ENCODE assay signal across 26 mouse cellular contexts in the genomic region with DNA sequence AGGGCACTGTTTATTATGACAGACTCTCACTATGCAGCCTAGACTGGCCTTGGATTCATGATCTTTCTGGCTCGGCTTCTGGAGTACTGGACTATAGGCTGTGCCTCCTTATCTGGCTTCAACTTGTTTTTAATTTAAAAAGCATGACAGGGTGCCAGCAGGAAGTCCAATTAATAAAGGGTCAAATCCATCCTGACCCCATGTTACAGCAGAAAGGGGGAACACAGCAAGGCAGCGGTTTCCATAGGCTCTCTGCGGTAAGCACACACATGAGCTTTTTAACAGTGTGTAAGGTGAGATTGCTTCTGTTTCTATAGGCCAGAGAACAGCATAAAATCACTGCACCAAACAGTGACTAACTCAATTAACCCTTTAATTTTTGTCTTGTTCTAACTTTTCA. TPM values are rescaled to one million over a fixed set of nuclear protein-coding genes. Genes with fewer than 3 reads are reported as not detected.
DNase-seq lines count a peak whose midpoint lies in the region; ATAC-seq lines count a peak whose summit lies in the region.
"Had no signal": no experiment of that assay in that cellular context is flagged by ENCODE, and none has a peak within 500 bp of the region (broad histone marks: within the 10 kb centered on the region; RNA-seq: fewer than 3 reads in every experiment).

No protein-coding gene starts in this region.

- H3K27me3 ChIP-seq in midbrain, embryonic 11.5 days (ENCODE audit: control insufficient read depth, insufficient read depth, low read length): no peaks in the 10 kb centered on the region
- no peaks in the 10 kb centered on the region for H3K27me3 ChIP-seq in midbrain, embryonic 16.5 days (ENCODE audit: control insufficient read depth, insufficient read depth, low read depth, low read length)
- H3K27me3 ChIP-seq in embryonic facial prominence, embryonic 11.5 days (ENCODE audit: control insufficient read depth, insufficient read depth, low read length): no peaks in the 10 kb centered on the region
- H3K27me3 ChIP-seq in limb, embryonic 11.5 days (ENCODE audit: control insufficient read depth, insufficient read depth, low read length): no peaks in the 10 kb centered on the region
- H3K27me3 ChIP-seq: heart, embryonic 15.5 days; hindbrain, embryonic 12.5 days; liver, embryonic 12.5 days; megakaryocyte, embryonic 14.5 days had no signal

- no peaks in the 10 kb centered on the region for H3K9me3 ChIP-seq in midbrain, embryonic 11.5 days (ENCODE audit: control insufficient read depth, low read length)
- H3K9me3 ChIP-seq in midbrain, embryonic 16.5 days (replicated peaks; ENCODE audit: control insufficient read depth, low read length, poor library complexity, severe bottlenecking): no peaks in the 10 kb centered on the region
- no peaks in the 10 kb centered on the region for H3K9me3 ChIP-seq in embryonic facial prominence, embryonic 11.5 days (replicated peaks; ENCODE audit: control insufficient read depth, low read length)
- H3K9me3 ChIP-seq in limb, embryonic 11.5 days (ENCODE audit: control insufficient read depth, low read length): no peaks in the 10 kb centered on the region
- H3K9me3 ChIP-seq: heart, embryonic 10.5 days; heart, embryonic 15.5 days; hindbrain, embryonic 12.5 days; liver, embryonic 12.5 days; megakaryocyte, embryonic 14.5 days had no signal

- WGBS in midbrain, embryonic 11.5 days: 49% methylated on average over 3 of the region's 3 CpGs
- WGBS in midbrain, embryonic 16.5 days: 32% methylated on average over 3 of the region's 3 CpGs
- 29% methylated on average over 3 of the region's 3 CpGs for WGBS in embryonic facial prominence, embryonic 11.5 days
- 9% methylated on average over 3 of the region's 3 CpGs for WGBS in limb, embryonic 11.5 days

- H3K4me3 ChIP-seq in midbrain, embryonic 11.5 days (ENCODE audit: low read depth, low read length): no peak overlapping the region
- no peak overlapping the region for H3K4me3 ChIP-seq in midbrain, embryonic 16.5 days (ENCODE audit: low read depth, low read length)
- no peak overlapping the region for H3K4me3 ChIP-seq in embryonic facial prominence, embryonic 11.5 days (ENCODE audit: low read depth, low read length)
- no peak overlapping the region for H3K4me3 ChIP-seq in limb, embryonic 11.5 days (ENCODE audit: low read depth, low read length)
- H3K4me3 ChIP-seq: heart, embryonic 10.5 days; heart, embryonic 15.5 days; hindbrain, embryonic 12.5 days; liver, embryonic 12.5 days; megakaryocyte, embryonic 14.5 days had no signal

- no peak overlapping the region for H3K27ac ChIP-seq in midbrain, embryonic 11.5 days (ENCODE audit: low read depth, low read length)
- H3K27ac ChIP-seq in midbrain, embryonic 16.5 days (ENCODE audit: low read length): no peak overlapping the region
- H3K27ac ChIP-seq in embryonic facial prominence, embryonic 11.5 days (replicated peaks; ENCODE audit: low read depth, low read length): no peak overlapping the region
- no peak overlapping the region for H3K27ac ChIP-seq in limb, embryonic 11.5 days (replicated peaks; ENCODE audit: low read depth, low read length)
- H3K27ac ChIP-seq: heart, embryonic 10.5 days; heart, embryonic 15.5 days; hindbrain, embryonic 12.5 days; liver, embryonic 12.5 days had no signal

- H3K4me1 ChIP-seq in midbrain, embryonic 11.5 days (ENCODE audit: control insufficient read depth, insufficient read depth, low read length): peaks cover 3% of the 10 kb centered on the region; the same call in 1 of the 2 replicates
- no peaks in the 10 kb centered on the region for H3K4me1 ChIP-seq in midbrain, embryonic 16.5 days (ENCODE audit: control insufficient read depth, insufficient read depth, low read length)
- H3K4me1 ChIP-seq in embryonic facial prominence, embryonic 11.5 days (ENCODE audit: control insufficient read depth, insufficient read depth, low read length): no peaks in the 10 kb centered on the region; the same call in 1 of the 2 replicates
- H3K4me1 ChIP-seq in limb, embryonic 11.5 days (ENCODE audit: control insufficient read depth, insufficient read depth, low read length): no peaks in the 10 kb centered on the region
- H3K4me1 ChIP-seq: heart, embryonic 10.5 days; heart, embryonic 15.5 days; hindbrain, embryonic 12.5 days; liver, embryonic 12.5 days; megakaryocyte, embryonic 14.5 days had no signal

- no peak for ATAC-seq in midbrain, embryonic 11.5 days (ENCODE audit: low FRiP score)
- ATAC-seq in midbrain, embryonic 16.5 days: no peak
- no peak; the same call in 1 of the 2 replicates for ATAC-seq in embryonic facial prominence, embryonic 11.5 days (replicated peaks; ENCODE audit: insufficient number of reproducible peaks, low FRiP score, low TSS enrichment, low read depth)
- peak; percentile 54; the same call in 1 of the 2 replicates for ATAC-seq in limb, embryonic 11.5 days (ENCODE audit: insufficient number of reproducible peaks, low FRiP score, low TSS enrichment, low read depth)
- ATAC-seq in megakaryocyte-erythroid progenitor cell, adult 5-6 weeks (replicated peaks; ENCODE audit: low FRiP score, low TSS enrichment, poor library complexity, severe bottlenecking): no peak
- ATAC-seq: CD4-positive, CD25-positive, alpha-beta regulatory T cell, adult 4 months; forebrain, postnatal 0 days; intestine, postnatal 0 days; liver, embryonic 12.5 days; liver, postnatal 0 days had no signal

- H3K4me2 ChIP-seq in midbrain, embryonic 11.5 days: no peak overlapping the region
- H3K4me2 ChIP-seq in midbrain, embryonic 16.5 days (ENCODE audit: low read length): no peak overlapping the region
- no peak overlapping the region for H3K4me2 ChIP-seq in embryonic facial prominence, embryonic 11.5 days (ENCODE audit: low read depth, low read length)
- H3K4me2 ChIP-seq in limb, embryonic 11.5 days (ENCODE audit: low read depth, severe bottlenecking): no peak overlapping the region
- H3K4me2 ChIP-seq: heart, embryonic 15.5 days; hindbrain, embryonic 12.5 days; liver, embryonic 12.5 days had no signal

- no peaks in the 10 kb centered on the region for H3K36me3 ChIP-seq in midbrain, embryonic 11.5 days (ENCODE audit: control insufficient read depth, insufficient read depth, low read length)
- no peaks in the 10 kb centered on the region for H3K36me3 ChIP-seq in midbrain, embryonic 16.5 days (ENCODE audit: control insufficient read depth, insufficient read depth, low read length)
- H3K36me3 ChIP-seq in embryonic facial prominence, embryonic 11.5 days (replicated peaks; ENCODE audit: control insufficient read depth, insufficient read depth, low read depth, low read length): no peaks in the 10 kb centered on the region
- H3K36me3 ChIP-seq in limb, embryonic 11.5 days (ENCODE audit: control insufficient read depth, insufficient read depth, low read length): no peaks in the 10 kb centered on the region
- H3K36me3 ChIP-seq: heart, embryonic 10.5 days; heart, embryonic 15.5 days; hindbrain, embryonic 12.5 days; liver, embryonic 12.5 days had no signal

- H3K9ac ChIP-seq in midbrain, embryonic 11.5 days (ENCODE audit: low read length): no peak overlapping the region
- H3K9ac ChIP-seq in midbrain, embryonic 16.5 days (ENCODE audit: low read depth, low read length): no peak overlapping the region
- no peak overlapping the region for H3K9ac ChIP-seq in embryonic facial prominence, embryonic 11.5 days (replicated peaks; ENCODE audit: low read length)
- no peak overlapping the region for H3K9ac ChIP-seq in limb, embryonic 11.5 days (ENCODE audit: low read length)
- H3K9ac ChIP-seq: forebrain, postnatal 0 days; heart, embryonic 15.5 days; hindbrain, embryonic 12.5 days; liver, embryonic 12.5 days; liver, postnatal 0 days had no signal

- peak; percentile 79 for DNase-seq in midbrain, embryonic 11.5 days (ENCODE audit: low spot score, missing footprints)
- DNase-seq in embryonic facial prominence, embryonic 11.5 days (ENCODE audit: low spot score): peak; percentile 34
- peak; percentile 32 for DNase-seq in limb, embryonic 11.5 days (ENCODE audit: low spot score)
- no peak for DNase-seq in heart, adult 18-20 months
- no peak for DNase-seq in left cerebral cortex, adult 8-10 months (ENCODE audit: low spot score in 2 of 2)
- DNase-seq: cerebellum, adult 8-10 months; cerebellum, postnatal 25 days; forebrain, postnatal 0 days; gastrocnemius, postnatal 10 days; kidney, adult 9 months; kidney, postnatal 10 days; layer of hippocampus, postnatal 36 days; liver, postnatal 0 days; lung, postnatal 4 days; midbrain, embryonic 14.5 days; thymus, adult 2 months; thymus, postnatal 36 days had no signal

RNA-seq across cellular contexts. Expression of a gene that starts 34.1 kb away (rescaled TPM):
- polyA plus RNA-seq in midbrain, embryonic 11.5 days (2014; fragmentation: Nextera tagmentation; extraction: Ambion mirVana): 3.2 and 4.2 TPM in 2 replicates
- polyA plus RNA-seq in midbrain, embryonic 16.5 days (2015; fragmentation: Nextera tagmentation; extraction: Ambion mirVana): 9.6 and 10.2 TPM in 2 replicates
- 4.7 and 4.8 TPM in 2 replicates for polyA plus RNA-seq in embryonic facial prominence, embryonic 11.5 days (2014; fragmentation: Nextera tagmentation; extraction: Ambion mirVana)
- 3.2 and 4.9 TPM in 2 replicates for polyA plus RNA-seq in limb, embryonic 11.5 days (2014; fragmentation: Nextera tagmentation; extraction: Ambion mirVana)
- total RNA-seq in megakaryocyte-erythroid progenitor cell, adult 5-6 weeks (2014; fragmentation: Nextera tagmentation): 5.6 TPM in 1 of 2 replicates, not detected in the other
- 0.47 and 0.57 TPM in 2 replicates for total RNA-seq in megakaryocyte-erythroid progenitor cell, adult 5-6 weeks (2017)
- 1 to 10 TPM; 7.2 to 9.7 TPM for total RNA-seq in heart, adult 18-20 months (2021)
- total RNA-seq in left cerebral cortex, adult 8-10 months (2022): 10 to 100 TPM; 41.3 to 50.1 (median 43.2) TPM

RNA-seq across cellular contexts. Expression of a gene that starts 51.8 kb away (rescaled TPM):
- polyA plus RNA-seq in midbrain, embryonic 11.5 days (2014; fragmentation: Nextera tagmentation; extraction: Ambion mirVana): 0.04 and 0.07 TPM in 2 replicates
- polyA plus RNA-seq in midbrain, embryonic 16.5 days (2015; fragmentation: Nextera tagmentation; extraction: Ambion mirVana): 0.19 and 0.25 TPM in 2 replicates
- polyA plus RNA-seq in embryonic facial prominence, embryonic 11.5 days (2014; fragmentation: Nextera tagmentation; extraction: Ambion mirVana): 0.24 and 0.25 TPM in 2 replicates
- not detected in 2 replicates for polyA plus RNA-seq in limb, embryonic 11.5 days (2014; fragmentation: Nextera tagmentation; extraction: Ambion mirVana)
- total RNA-seq in megakaryocyte-erythroid progenitor cell, adult 5-6 weeks (2014; fragmentation: Nextera tagmentation): 0.85 TPM in 1 of 2 replicates, not detected in the other
- 1.3 TPM in 1 of 2 replicates, not detected in the other for total RNA-seq in megakaryocyte-erythroid progenitor cell, adult 5-6 weeks (2017)
- 1 to 10 TPM; 4.1 to 4.2 TPM for total RNA-seq in heart, adult 18-20 months (2021)
- total RNA-seq in left cerebral cortex, adult 8-10 months (2022): 1 to 10 TPM; 1.7 to 1.9 (median 1.8) TPM
- polyA plus RNA-seq: CD4-positive, CD25-positive, alpha-beta regulatory T cell, adult 4 months had no signal

Comparison
In these comparisons a context has a peak if more than half of its experiments do, and no peak if none do; other contexts are left out.
1. DNase-seq: peak in midbrain, embryonic 11.5 days (single experiment), embryonic facial prominence, embryonic 11.5 days (single experiment) and limb, embryonic 11.5 days (single experiment); none in heart, adult 18-20 months (0 of 2) and left cerebral cortex, adult 8-10 months (0 of 2).